In genomic region chr5:23677072-23677453, GRCm38 (mm10) we compare ENCODE assay signal across 1 mouse cellular context.
TF ChIP-seq lines count a peak whose summit lies in the region.

No protein-coding gene starts in this region.

TF ChIP-seq in MEL, 35 proteins besides CTCF, POLR2A, EP300 and RAD21 (continued from another document):
- TF ChIP-seq MAX (IDR thresholded peaks at IDR 0.05; ENCODE audit: low read length), result no peak; the same call in 1 of the 2 replicates
- TF ChIP-seq MAFK (IDR thresholded peaks at IDR 0.05; ENCODE audit: borderline replicate concordance, low read depth, low read length), result peak; percentile 71; the same call in 1 of the 2 replicates
- no peak for TF ChIP-seq TAL1 (IDR thresholded peaks at IDR 0.05; ENCODE audit: low read length)
- TF ChIP-seq MYB (IDR thresholded peaks at IDR 0.05; ENCODE audit: low read depth, low read length), result 0 out of 2 replicates have a peak, but pooled peaks have one; percentile 1
- no peak for TF ChIP-seq SIN3A (IDR thresholded peaks at IDR 0.05; ENCODE audit: low read length)
- TF ChIP-seq ZC3H11A (IDR thresholded peaks at IDR 0.05; ENCODE audit: low read depth, low read length), result no peak
- TF ChIP-seq SMC3 (IDR thresholded peaks at IDR 0.05; ENCODE audit: low read depth, low read length), result no peak
- TF ChIP-seq HCFC1 (IDR thresholded peaks at IDR 0.05; ENCODE audit: low read depth, low read length), result no peak
- no peak for TF ChIP-seq POLR2AphosphoS5 (IDR thresholded peaks at IDR 0.05; ENCODE audit: borderline replicate concordance, low read depth, low read length)
- TF ChIP-seq RCOR1 (IDR thresholded peaks at IDR 0.05; ENCODE audit: low read depth, low read length), result peak; percentile 84
- TF ChIP-seq CHD2 (IDR thresholded peaks at IDR 0.05; ENCODE audit: low read length), result no peak
- no peak for TF ChIP-seq UBTF (IDR thresholded peaks at IDR 0.05; ENCODE audit: borderline replicate concordance, insufficient read depth, low read depth, low read length)
- no peak for TF ChIP-seq POLR2AphosphoS2 (IDR thresholded peaks at IDR 0.05; ENCODE audit: low read length)
- no peak for TF ChIP-seq USF2 (IDR thresholded peaks at IDR 0.05; ENCODE audit: borderline replicate concordance in 1 of 2, insufficient read depth in 1 of 2, low read depth in 1 of 2, low read length in 2 of 2)
